29 mouse cellular contexts compared by ENCODE assay signal in genomic region chr11:55004970-55005502, GRCm38 (mm10). TPM values are rescaled to one million over a fixed set of nuclear protein-coding genes. Genes with fewer than 3 reads are reported as not detected.
DNase-seq lines count a peak whose midpoint lies in the region; ATAC-seq and TF ChIP-seq lines count a peak whose summit lies in the region.
"Had no signal": no experiment of that assay in that cellular context is flagged by ENCODE, and none has a peak within 500 bp of the region (broad histone marks: within the 10 kb centered on the region; RNA-seq: fewer than 3 reads in every experiment).

No protein-coding gene starts in this region.

- peaks cover 95% of the 10 kb centered on the region for H3K36me3 ChIP-seq in kidney, embryonic 15.5 days
- H3K36me3 ChIP-seq in C2C12 (ENCODE audit: control insufficient read depth, insufficient read depth) (peaks cover 95% of the 10 kb centered on the region), myocyte (ENCODE audit: control insufficient read depth, insufficient read depth) (peaks cover 78% of the 10 kb centered on the region)
- H3K36me3 ChIP-seq: G1E had no signal

- H3K4me3 ChIP-seq in gastrocnemius, adult 2 months, result no peak overlapping the region
- H3K4me3 ChIP-seq in kidney, embryonic 15.5 days (replicated peaks), result no peak overlapping the region
- H3K4me3 ChIP-seq in C2C12 (ENCODE audit: insufficient read depth, poor library complexity, severe bottlenecking) (no peak overlapping the region), myocyte (no peak overlapping the region)
- H3K4me3 ChIP-seq: embryonic facial prominence, embryonic 13.5 days; forebrain, embryonic 10.5 days; forebrain, embryonic 15.5 days; hindbrain, embryonic 10.5 days; left cerebral cortex, adult 2 months; limb, embryonic 12.5 days; liver, embryonic 15.5 days; lung, embryonic 15.5 days; megakaryocyte, embryonic 14.5 days; midbrain, embryonic 12.5 days had no signal

- no peak overlapping the region for H3ac ChIP-seq in C2C12 (ENCODE audit: control insufficient read depth, insufficient read length, low read depth)
- no peak overlapping the region for H3ac ChIP-seq in myocyte (ENCODE audit: control insufficient read depth, insufficient read length)

- 0 out of 2 replicates have a peak overlapping the region, but pooled peaks have one; percentile 8 for H3K27ac ChIP-seq in gastrocnemius, adult 2 months
- H3K27ac ChIP-seq in kidney, embryonic 15.5 days, result no peak overlapping the region
- H3K27ac ChIP-seq: embryonic facial prominence, embryonic 13.5 days; forebrain, embryonic 10.5 days; forebrain, embryonic 15.5 days; hindbrain, embryonic 10.5 days; left cerebral cortex, adult 2 months; limb, embryonic 12.5 days; liver, embryonic 15.5 days; lung, embryonic 15.5 days; midbrain, embryonic 12.5 days had no signal

- H3K79me3 ChIP-seq in C2C12 (ENCODE audit: low read depth), result no peaks in the 10 kb centered on the region

- no peak for TF ChIP-seq CTCF in gastrocnemius, adult 2 months (IDR thresholded peaks at IDR 0.05)
- no peak for TF ChIP-seq CTCF in C2C12 (IDR thresholded peaks at IDR 0.05; ENCODE audit: control insufficient read depth, insufficient read depth, insufficient read length)

- peaks cover 6% of the 10 kb centered on the region; the same call in 1 of the 2 replicates for H3K9me3 ChIP-seq in kidney, embryonic 15.5 days (replicated peaks)
- H3K9me3 ChIP-seq: embryonic facial prominence, embryonic 13.5 days; forebrain, embryonic 15.5 days; G1E; liver, embryonic 15.5 days had no signal

- H3K4me2 ChIP-seq in kidney, embryonic 15.5 days, result no peak overlapping the region
- H3K4me2 ChIP-seq in myocyte (ENCODE audit: low read depth), result peak overlapping the region; percentile 46
- H3K4me2 ChIP-seq: embryonic facial prominence, embryonic 13.5 days; forebrain, embryonic 15.5 days; limb, embryonic 12.5 days; liver, embryonic 15.5 days; lung, embryonic 15.5 days; midbrain, embryonic 12.5 days had no signal

- DNase-seq in gastrocnemius, adult 2 months, result no peak
- no peak for DNase-seq in gastrocnemius, postnatal 4 days (ENCODE audit: low spot score in 2 of 2)
- peak; percentile 54 for DNase-seq in kidney, postnatal 14 days
- no peak for DNase-seq in ovary, adult 18-20 months (ENCODE audit: low spot score)
- DNase-seq: adrenal gland, postnatal 10 days; cerebellum, adult 11-12 months; cerebellum, adult 9-11 months; gastrocnemius, postnatal 36 days; heart, postnatal 14 days; kidney, adult 18-20 months; layer of hippocampus, adult 9-11 months; right cerebral cortex, adult 18-20 months; spleen, adult 18-20 months; thymus, postnatal 14 days had no signal

- no peaks in the 10 kb centered on the region for H3K4me1 ChIP-seq in kidney, embryonic 15.5 days
- H3K4me1 ChIP-seq: embryonic facial prominence, embryonic 13.5 days; forebrain, embryonic 10.5 days; forebrain, embryonic 15.5 days; limb, embryonic 12.5 days; lung, embryonic 15.5 days; midbrain, embryonic 12.5 days had no signal

- H3K79me2 ChIP-seq in C2C12 (ENCODE audit: control insufficient read depth, insufficient read depth), result no peaks in the 10 kb centered on the region
- no peaks in the 10 kb centered on the region for H3K79me2 ChIP-seq in myocyte (ENCODE audit: control insufficient read depth, insufficient read depth)

- 79% methylated on average over 7 of the region's 7 CpGs for WGBS in kidney, embryonic 15.5 days

- no peak for TF ChIP-seq POLR2A in myocyte (IDR thresholded peaks at IDR 0.05; ENCODE audit: insufficient read length, low read depth)

- H3K9ac ChIP-seq in kidney, embryonic 15.5 days, result no peak overlapping the region
- H3K9ac ChIP-seq: embryonic facial prominence, embryonic 13.5 days; forebrain, embryonic 15.5 days; limb, embryonic 12.5 days; liver, embryonic 15.5 days; lung, embryonic 15.5 days; midbrain, embryonic 12.5 days had no signal

- intact Hi-C loops in gastrocnemius, adult 2 months (cut with DNase I), result loop anchor here (5.0 kb wide), 1 partner anchor 152 kb away; no protein-coding TSS in a partner anchor

- H3K27me3 ChIP-seq in kidney, embryonic 15.5 days, result no peaks in the 10 kb centered on the region
- no peaks in the 10 kb centered on the region for H3K27me3 ChIP-seq in C2C12 (ENCODE audit: control insufficient read depth, insufficient read depth, insufficient read length)
- H3K27me3 ChIP-seq in myocyte (ENCODE audit: control insufficient read depth, insufficient read depth, insufficient read length), result no peaks in the 10 kb centered on the region
- H3K27me3 ChIP-seq: embryonic facial prominence, embryonic 13.5 days; forebrain, embryonic 15.5 days; limb, embryonic 12.5 days; liver, embryonic 15.5 days; lung, embryonic 15.5 days; midbrain, embryonic 12.5 days had no signal

- ATAC-seq in kidney, embryonic 15.5 days (replicated peaks; ENCODE audit: low FRiP score), result no peak
- ATAC-seq: forebrain, embryonic 15.5 days; hindbrain, embryonic 16.5 days had no signal

TF ChIP-seq in C2C12, 6 proteins besides CTCF, POLR2A, EP300 and RAD21:
- peak; percentile 41 for TF ChIP-seq MYOD1 (IDR thresholded peaks at IDR 0.05; ENCODE audit: control insufficient read depth, insufficient read length, low read depth)
- no peak for TF ChIP-seq USF1 (IDR thresholded peaks at IDR 0.05; ENCODE audit: low read depth)

TF ChIP-seq in myocyte, 11 proteins besides CTCF, POLR2A, EP300 and RAD21:
- TF ChIP-seq SRF (IDR thresholded peaks at IDR 0.05; ENCODE audit: control insufficient read depth, insufficient read length, low read depth) (no peak), REST (IDR thresholded peaks at IDR 0.05; ENCODE audit: insufficient read depth, insufficient read length) (no peak), USF1 (IDR thresholded peaks at IDR 0.05; ENCODE audit: low read depth) (no peak), MYOD1 (IDR thresholded peaks at IDR 0.05; ENCODE audit: control insufficient read depth in 1 of 3, insufficient read length in 2 of 3, low read depth in 2 of 3) (peak; percentile 73 to 90 (median 85)), TCF3 (IDR thresholded peaks at IDR 0.05; ENCODE audit: insufficient read length, low read depth) (peak; percentile 42), TCF12 (IDR thresholded peaks at IDR 0.05; ENCODE audit: insufficient read depth, poor library complexity, severe bottlenecking) (peak; percentile 60), POLR2AphosphoS2 (IDR thresholded peaks at IDR 0.05; ENCODE audit: insufficient read length, low read depth) (no peak), MAX (IDR thresholded peaks at IDR 0.05; ENCODE audit: low read depth) (no peak), MYOG (IDR thresholded peaks at IDR 0.05; ENCODE audit: control insufficient read depth in 1 of 3, insufficient read depth in 1 of 3, insufficient read length in 2 of 3, low read depth in 2 of 3) (peak in 2 of 3 experiments; percentile 84 to 96)

RNA-seq across cellular contexts. Expression of gene Anxa6, which starts 28.2 kb away (rescaled TPM):
- 100 to 1,000 TPM; 166 to 187 TPM for total RNA-seq in gastrocnemius, adult 2 months (2021)
- 100 to 1,000 TPM; 466 to 474 TPM for total RNA-seq in gastrocnemius, postnatal 4 days (2021)
- 201 and 233 TPM in 2 replicates for polyA plus RNA-seq in kidney, embryonic 15.5 days (2015; fragmentation: Nextera tagmentation; extraction: Ambion mirVana)
- polyA plus RNA-seq in C2C12 (2012; fragmentation: generic; extraction: Trizol) (628 TPM), myocyte (2012; fragmentation: generic; extraction: Trizol) (722 TPM)

RNA-seq across cellular contexts. Expression of gene Tnip1, which starts 42.3 kb away (rescaled TPM):
- 10 to 100 TPM; 29.8 to 31.7 TPM for total RNA-seq in gastrocnemius, adult 2 months (2021)
- total RNA-seq in gastrocnemius, postnatal 4 days (2021), result 10 to 100 TPM; 44.4 to 51.3 TPM
- 16.8 and 20.7 TPM in 2 replicates for polyA plus RNA-seq in kidney, embryonic 15.5 days (2015; fragmentation: Nextera tagmentation; extraction: Ambion mirVana)
- polyA plus RNA-seq in C2C12 (2012; fragmentation: generic; extraction: Trizol) (18.8 TPM), myocyte (2012; fragmentation: generic; extraction: Trizol) (34.5 TPM)
